Mouse (Mus musculus): ENCODE measurements at regions not wholly inside any gene's neighbourhood (a gene's known extent, or its start where the extent isn't known, plus 50 kb on each side); places are given as distances from the start of the nearest gene placed in this dataset.

GRCm38 (mm10) chr1:120882959-120883549 is 280.8 kb downstream of the En1 start:
- TF ChIP-seq CTCF (IDR thresholded peaks at IDR 0.05; ENCODE audit: control insufficient read depth, insufficient read depth, insufficient replicate concordance, low read depth, low read length) (no peak), POLR2A (IDR thresholded peaks at IDR 0.05; ENCODE audit: control insufficient read depth, low read depth, low read length) (no peak)
